Mouse (Mus musculus) gastrocnemius, postnatal 14 days (tissue): ENCODE measurements at regions not wholly inside any gene's neighbourhood (a gene's known extent, or its start where the extent isn't known, plus 50 kb on each side); places are given as distances from the start of the nearest gene placed in this dataset.
A peak's percentile ranks its signal among the peaks of the same experiment; 100 is the strongest.

Source experiments
- DNase-seq: peaks from one replicate; pipeline ENCODE4 v3.0.0; 2021; ENCODE audit warnings: mixed read lengths
- intact Hi-C: fragments of 180-260 bp; cut with DNase I; formaldehyde crosslinking; loops from one replicate; pipeline ENCODE4 v1.15.1; 2025; ENCODE audit warnings: low total_unique reads

GRCm38 (mm10) chr13:28666832-28667231 lies 286.7 kb downstream of the Sox4 start:
- no peak for DNase-seq
- intact Hi-C loops = no loop called here

- intact Hi-C loops = no loop called here
- DNase-seq = no peak
These were observed 288.4 kb downstream of the Sox4 start for GRCm38 (mm10) chr13:28665150-28665549.

DNA sequence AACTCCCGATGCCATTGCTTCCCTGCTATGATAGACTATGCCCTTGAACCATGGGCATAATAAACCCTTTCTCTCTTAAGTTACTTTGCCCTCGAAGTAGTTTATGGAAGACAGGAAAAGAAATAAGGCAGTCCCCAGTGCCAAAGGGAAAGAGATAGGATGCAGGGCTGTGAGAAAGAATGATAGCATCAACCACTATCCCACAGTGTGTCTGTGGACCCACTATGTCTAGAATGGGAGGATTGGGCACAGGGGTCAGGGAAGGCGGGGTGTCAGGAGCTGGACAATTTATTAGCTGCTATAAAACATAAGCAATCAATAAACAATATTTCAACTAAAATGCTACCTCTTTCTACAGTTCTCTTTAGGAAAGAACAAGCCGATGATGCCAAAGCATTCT lies 288.8 kb downstream of the Sox4 start:
- no peak for DNase-seq
- intact Hi-C loops = no loop called here

DNA sequence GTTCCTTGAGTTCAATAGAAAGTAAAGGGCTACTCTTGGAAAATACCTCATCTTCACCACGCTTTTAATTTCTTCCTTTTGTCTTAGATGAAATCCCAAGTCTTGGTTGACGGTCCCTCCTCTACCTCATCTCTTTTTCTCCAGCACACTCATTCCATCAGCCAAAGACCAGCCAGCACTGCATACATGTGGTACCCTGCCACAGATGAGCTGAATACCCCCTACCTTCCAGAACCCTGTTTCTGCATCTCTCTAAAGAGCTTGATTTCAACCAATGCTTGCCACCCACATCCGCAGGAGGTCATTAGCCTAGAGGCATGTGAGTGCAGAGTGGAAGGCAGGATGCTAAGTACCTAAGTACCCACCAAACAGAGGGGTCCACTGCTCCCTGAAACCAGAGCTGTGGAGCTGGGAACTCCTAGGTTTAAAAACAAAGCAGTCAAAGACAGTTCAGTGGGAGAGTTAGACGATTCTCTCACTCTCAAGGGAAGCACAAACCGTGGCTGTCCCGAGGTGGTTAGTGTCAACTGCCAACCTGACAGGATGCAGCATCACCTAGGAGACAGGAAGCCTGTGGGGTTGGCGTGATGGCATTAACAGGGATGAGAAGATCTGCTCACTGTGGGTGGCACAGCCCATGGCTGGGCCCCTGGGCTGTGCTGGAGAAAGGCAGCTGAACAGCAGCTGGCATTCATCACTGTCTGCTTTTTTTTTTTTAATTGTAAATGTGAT lies 289.4 kb downstream of the Sox4 start:
- intact Hi-C loops = no loop called here
- peak; percentile 3 for DNase-seq

DNA sequence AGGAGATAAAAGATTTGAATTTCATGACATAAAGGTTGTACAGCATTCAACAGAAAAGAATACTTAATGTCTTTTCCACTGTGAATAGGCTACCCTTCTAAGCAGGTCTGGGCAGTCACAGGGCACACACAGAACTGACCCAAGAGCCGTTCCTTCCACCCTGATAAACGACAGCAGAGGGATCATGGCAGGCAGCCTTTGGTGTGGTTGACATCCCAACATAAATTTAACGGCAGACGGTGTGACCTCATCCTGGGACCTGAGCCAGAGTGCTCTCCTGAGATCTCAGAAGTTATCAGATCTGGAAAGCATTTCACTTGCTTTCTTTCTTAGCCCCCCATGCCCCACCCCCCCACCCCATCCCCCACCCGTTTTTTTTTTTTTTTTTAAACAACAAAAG lies 290.1 kb downstream of the Sox4 start:
- DNase-seq = peak; percentile 33
- intact Hi-C loops = no loop called here

GRCm38 (mm10) chr13:28662316-28662752 lies 291.2 kb downstream of the Sox4 start:
- no peak for DNase-seq
- intact Hi-C loops = no loop called here

DNA sequence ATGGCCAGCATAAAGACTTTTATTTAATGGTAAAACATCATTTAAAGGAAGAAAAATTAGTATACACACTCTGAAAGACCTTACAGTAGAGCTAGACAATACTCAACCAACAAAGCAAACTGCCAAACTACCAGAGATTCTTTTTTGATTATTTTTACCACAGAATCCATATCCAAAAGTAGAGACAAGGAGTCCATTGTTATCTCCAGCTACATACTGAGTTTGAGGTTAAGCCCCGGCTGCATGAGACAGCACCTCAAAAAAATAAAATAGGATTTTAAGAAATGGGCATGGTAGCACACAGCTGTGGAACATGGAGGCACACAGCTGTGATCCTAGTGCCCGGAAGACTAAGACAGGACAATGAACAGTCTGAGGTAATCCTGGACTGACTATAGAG lies 293.4 kb downstream of the Sox4 start:
- intact Hi-C loops = no loop called here

DNA sequence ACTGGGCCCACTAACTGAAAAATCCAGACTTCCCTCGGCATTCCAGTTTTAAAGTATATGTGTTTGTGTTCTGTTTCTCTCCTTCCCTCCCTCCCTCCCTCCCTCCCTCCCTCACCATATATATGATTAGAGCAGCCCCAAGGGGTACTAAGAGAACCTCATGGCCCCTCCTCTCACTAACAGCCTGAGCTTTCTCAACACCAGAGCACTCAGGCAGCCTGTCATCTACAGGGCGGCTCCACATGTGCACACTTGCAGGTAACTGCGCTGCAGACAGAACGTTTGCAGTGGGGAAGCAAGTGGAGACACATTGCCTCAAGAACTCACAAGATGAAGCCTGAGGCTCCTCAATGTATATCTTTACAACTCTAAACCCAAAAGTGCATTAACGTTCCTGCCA lies 294.9 kb downstream of the Sox4 start:
- no peak for DNase-seq
- intact Hi-C loops = no loop called here

More for the DNA sequence above, 293.4 kb downstream of the Sox4 start:
- DNase-seq = no peak

DNA sequence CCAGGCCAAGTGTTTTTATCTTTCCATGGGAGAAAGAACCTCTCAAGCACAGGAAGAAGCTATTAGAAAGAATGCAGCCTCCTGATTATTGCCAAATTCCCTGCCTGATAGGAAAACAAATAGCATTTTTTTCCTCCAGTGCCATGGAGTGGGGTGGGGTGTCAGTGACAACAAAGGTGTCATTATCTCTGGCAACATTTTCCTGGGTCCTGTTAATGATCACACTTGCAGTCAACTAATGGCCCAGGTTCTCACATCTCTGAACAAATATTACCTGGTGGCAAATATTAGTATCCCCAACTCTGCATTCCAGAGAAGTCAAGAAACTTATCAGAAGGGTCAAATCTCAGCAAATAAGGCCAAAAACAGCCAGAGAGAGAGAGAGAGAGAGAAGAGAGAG lies 298.6 kb downstream of the Sox4 start:
- intact Hi-C loops = no loop called here
- DNase-seq = no peak

- no peak for DNase-seq
- intact Hi-C loops = no loop called here
These were observed 300.2 kb downstream of the Sox4 start for GRCm38 (mm10) chr13:28653362-28653761.

DNA sequence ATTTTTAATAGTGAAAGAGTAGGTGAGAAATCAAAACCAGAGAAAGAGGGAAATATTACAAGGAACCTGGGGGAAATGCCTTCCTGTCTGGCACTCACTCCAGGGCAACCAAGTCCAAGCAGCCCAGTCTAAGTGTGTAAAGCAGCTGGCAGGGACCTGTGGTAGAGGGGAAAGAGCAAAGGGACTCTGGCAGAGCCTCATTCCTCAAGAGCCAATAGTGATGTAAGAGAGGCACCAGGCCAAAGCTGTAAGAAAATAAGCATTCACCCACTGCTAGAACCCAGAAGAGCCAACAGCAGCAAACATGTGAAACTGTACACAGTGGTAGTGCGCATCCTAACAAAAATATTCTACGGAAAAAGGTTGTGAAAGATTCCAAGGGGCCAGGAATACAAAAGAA lies 301.7 kb downstream of the Sox4 start:
- DNase-seq = peak; percentile 29
- intact Hi-C loops = no loop called here

DNA sequence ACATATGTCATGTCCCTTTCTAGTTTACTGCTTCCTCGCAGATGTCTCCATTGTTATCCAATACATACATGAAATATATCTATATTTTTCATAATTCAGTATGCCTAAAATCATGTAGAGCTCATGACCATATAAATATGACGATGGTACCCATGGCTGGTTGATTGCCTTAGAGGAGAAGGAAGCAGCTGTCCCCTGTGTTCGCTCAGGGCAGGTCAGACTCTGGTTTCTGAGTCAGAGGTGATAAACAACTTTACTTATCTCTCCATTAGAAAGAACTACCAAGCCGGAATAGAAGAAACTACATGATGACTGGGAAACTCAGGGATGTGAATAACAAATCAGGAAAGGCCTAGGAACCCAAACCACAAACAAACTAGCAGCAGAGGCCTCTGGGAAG lies 307.6 kb downstream of the Sox4 start:
- intact Hi-C loops = no loop called here
- DNase-seq = no peak

DNA sequence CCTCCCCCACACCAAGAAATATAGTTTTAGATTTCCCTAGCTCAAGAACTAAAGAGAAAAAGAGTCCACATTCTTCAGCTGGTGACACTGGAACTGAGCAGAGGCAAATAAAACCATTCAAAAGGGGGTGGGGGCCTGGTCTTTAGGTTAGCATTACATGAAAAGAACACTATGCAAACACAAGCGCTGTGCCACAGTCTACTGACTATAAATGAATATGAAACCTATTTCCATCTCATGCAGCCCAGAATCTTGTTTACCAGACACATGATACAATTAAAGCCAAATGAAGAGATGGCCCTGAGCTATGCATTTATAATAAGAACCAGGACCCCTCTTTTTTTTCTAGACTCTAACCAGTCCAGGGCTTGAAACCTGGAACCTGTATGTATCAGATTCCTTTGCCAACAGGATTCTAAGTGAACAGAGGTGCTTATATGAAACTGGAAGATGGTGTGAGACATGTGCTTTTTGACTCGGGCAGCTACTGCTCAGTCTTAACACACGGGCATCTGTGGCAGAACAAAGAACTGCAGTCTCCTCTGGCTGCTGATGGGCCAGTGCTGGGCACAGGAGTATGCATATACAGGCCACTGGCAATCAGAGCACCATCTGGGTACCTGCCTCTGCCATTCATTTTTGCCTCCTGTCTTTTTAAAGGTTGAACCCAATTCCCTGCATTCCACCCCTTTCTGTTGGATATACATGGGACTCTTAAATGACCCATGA lies 308.5 kb downstream of the Sox4 start:
- intact Hi-C loops = no loop called here
- no peak for DNase-seq

- DNase-seq = no peak
- intact Hi-C loops = no loop called here
These were observed 312.7 kb downstream of the Sox4 start for GRCm38 (mm10) chr13:28640826-28641225.

GRCm38 (mm10) chr13:28635230-28635950 lies 318.1 kb downstream of the Sox4 start:
- DNase-seq = no peak
- intact Hi-C loops = no loop called here

DNA sequence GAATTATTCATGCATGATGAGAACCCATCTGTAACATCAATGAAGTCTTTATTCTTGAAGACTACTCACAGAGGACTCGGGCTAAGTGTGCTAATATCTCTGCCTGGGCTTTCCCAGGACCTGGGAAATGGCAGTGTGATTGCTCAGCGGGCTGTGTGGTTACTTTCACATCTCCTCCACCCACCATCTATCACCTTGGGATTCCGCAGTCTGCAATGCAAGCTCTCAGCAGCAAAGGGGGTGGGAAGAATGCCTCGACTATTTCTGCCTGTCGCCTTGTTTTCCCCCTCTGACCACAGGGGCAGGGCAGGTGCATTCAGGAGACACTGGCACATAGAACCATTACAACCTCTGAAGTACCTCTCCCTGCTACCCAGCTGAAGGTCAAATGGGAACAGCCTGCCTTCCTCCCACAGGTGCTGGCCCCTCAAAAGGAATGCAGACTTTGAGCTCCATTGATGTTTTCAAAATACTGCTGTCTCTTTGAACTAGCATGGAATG lies 319.9 kb downstream of the Sox4 start:
- no peak for DNase-seq
- intact Hi-C loops = no loop called here

GRCm38 (mm10) chr13:28629431-28630331 lies 323.8 kb downstream of the Sox4 start:
- intact Hi-C loops = no loop called here
- DNase-seq = peak; percentile 65

- intact Hi-C loops = no loop called here
- DNase-seq = no peak
These were observed 324.8 kb downstream of the Sox4 start for GRCm38 (mm10) chr13:28628751-28629150.

- intact Hi-C loops = no loop called here
- peak; percentile 23 for DNase-seq
These were observed 334.6 kb downstream of the Sox4 start for GRCm38 (mm10) chr13:28618961-28619360.
